Mouse (Mus musculus) liver, postnatal 0 days (tissue): ENCODE data around the gene Btk. TPM values are rescaled to one million over a fixed set of nuclear protein-coding genes. Genes with fewer than 3 reads are reported as not detected.

Experiments used
- ATAC-seq: fragments of 200-750 bp; cut with Nextera tagmentation; 2 replicates; pipeline ENCODE4 v1.8.0; 2017; ENCODE audit warnings: mild to moderate bottlenecking, moderate library complexity
- DNase-seq: peaks from one replicate; pipeline ENCODE4 v3.0.0-alpha.2; 2016
- H3K27ac ChIP-seq: fragments of 300-500 bp; sonication (generic); 2 replicates; pipeline ENCODE4 v1.5.1; 2014; ENCODE audit warnings: antibody characterized with exemption, moderate library complexity, mild to moderate bottlenecking, low read depth
- H3K27me3 ChIP-seq: fragments of 300-500 bp; sonication (generic); 2 replicates; pipeline ENCODE4 v1.6.1; 2014; ENCODE audit warnings: low read length, control low read depth, mixed read lengths; ENCODE audit not compliant: insufficient read depth
- H3K36me3 ChIP-seq: fragments of 300-500 bp; sonication (generic); replicated peaks from 2 replicates; pipeline ENCODE4 v1.6.1; 2014; ENCODE audit warnings: mild to moderate bottlenecking, control low read depth, low read length, moderate library complexity, mixed read lengths; ENCODE audit not compliant: insufficient read depth
- H3K4me1 ChIP-seq: fragments of 300-500 bp; sonication (generic); 2 replicates; pipeline ENCODE4 v1.6.1; 2014; ENCODE audit warnings: antibody characterized with exemption, mild to moderate bottlenecking, control low read depth; ENCODE audit not compliant: insufficient read depth
- H3K4me2 ChIP-seq: fragments of 300-500 bp; sonication (generic); 2 replicates; pipeline ENCODE4 v1.6.1; 2014; ENCODE audit warnings: low read depth, mild to moderate bottlenecking, low read length, moderate library complexity, mixed read lengths
- H3K4me3 ChIP-seq: fragments of 300-500 bp; sonication (generic); 2 replicates; pipeline ENCODE4 v1.5.1; 2014; ENCODE audit warnings: low read depth, low read length
- H3K9ac ChIP-seq: fragments of 300-500 bp; sonication (generic); replicated peaks from 2 replicates; pipeline ENCODE4 v1.6.1; 2014; ENCODE audit warnings: mild to moderate bottlenecking, moderate library complexity
- H3K9me3 ChIP-seq: fragments of 300-500 bp; sonication (generic); 2 replicates; pipeline ENCODE4 v1.6.1; 2016; ENCODE audit warnings: mild to moderate bottlenecking, control low read depth, low read length, mixed read lengths
- CTCF ChIP-seq: sonication (generic); IDR thresholded peaks from 2 replicates; pipeline ENCODE4 v1.5.1; 2016; ENCODE audit warnings: antibody characterized with exemption, low read depth
- EP300 ChIP-seq: IDR thresholded peaks from 2 replicates; pipeline ENCODE4 v1.6.1; 2016; ENCODE audit warnings: antibody characterized with exemption, low read depth, mild to moderate bottlenecking
- WGBS: fragments of 180-500 bp; shearing (Covaris S2); extraction: QIAGEN DNeasy Blood & Tissue Kit; methylation state at CpG from one replicate; pipeline ENCODE4 v1.1.7; 2014; ENCODE audit not compliant: insufficient replicate concordance; 5-methylcytosine and 5-hydroxymethylcytosine counted together
- polyA plus RNA-seq: library from polyadenylated mRNA; unstranded; fragments of >200 nt; fragmentation: Nextera tagmentation; extraction: Ambion mirVana; gene quantifications from 2 replicates; pipeline ENCODE4 v1.2.1, GENCODE M21; 2015

Btk gene
- polyA plus RNA-seq, 1 experiment from 2014 or later: 11.9 TPM

DNA sequence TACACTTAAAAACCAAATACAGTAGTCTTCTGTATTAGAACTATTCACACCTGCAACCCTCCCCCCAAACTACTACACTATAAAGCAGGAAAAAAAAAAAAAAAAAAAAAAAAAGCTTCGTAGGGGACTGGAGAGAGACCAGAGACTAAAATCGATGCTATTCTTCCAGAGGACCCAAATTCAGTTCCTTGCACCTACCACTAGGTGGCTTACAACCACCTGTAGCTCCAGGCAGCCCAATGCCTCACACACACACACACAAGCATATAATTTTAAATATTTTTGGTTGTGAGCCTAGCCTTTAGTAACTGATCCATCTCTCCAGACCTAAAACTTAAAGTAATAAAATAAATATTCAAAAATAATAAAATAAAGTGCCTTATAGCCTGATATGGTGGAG is 73.9 kb downstream of the Btk start:
- DNase-seq: no peak

GRCm38 (mm10) chrX:134507977-134508376 is 75.4 kb downstream of the Btk start:
- ATAC-seq: no peak

More for the DNA sequence above, 73.9 kb downstream of the Btk start:
- Histone ChIP-seq H3K9ac (no peak overlapping the region), H3K36me3 (no peaks in the 10 kb centered on the region), H3K4me1 (no peaks in the 10 kb centered on the region), H3K27me3 (no peaks in the 10 kb centered on the region), H3K27ac (no peak overlapping the region), H3K4me3 (no peak overlapping the region), H3K9me3 (no peaks in the 10 kb centered on the region), H3K4me2 (no peak overlapping the region)
- ATAC-seq: no peak
- 34% methylated on average over 2 of the region's 2 CpGs for WGBS
- TF ChIP-seq CTCF (peak; percentile 60), EP300 (no peak)

GRCm38 (mm10) chrX:134500651-134501050 is 82.7 kb downstream of the Btk start:
- 0 out of 2 replicates have a peak, but pooled peaks cover 3% of the 10 kb centered on the region for H3K27me3 ChIP-seq
- H3K27ac ChIP-seq: no peak overlapping the region
- H3K9ac ChIP-seq: no peak overlapping the region
- TF ChIP-seq CTCF (no peak), EP300 (no peak)
- H3K4me1 ChIP-seq: no peaks in the 10 kb centered on the region
- no peak overlapping the region for H3K4me3 ChIP-seq
- WGBS: 68% methylated on average over 8 of the region's 8 CpGs
- ATAC-seq (no peak), DNase-seq (no peak)
- no peaks in the 10 kb centered on the region for H3K9me3 ChIP-seq
- no peaks in the 10 kb centered on the region for H3K36me3 ChIP-seq
- H3K4me2 ChIP-seq: no peak overlapping the region

More at GRCm38 (mm10) chrX:134507977-134508376, 75.4 kb downstream of the Btk start:
- no peaks in the 10 kb centered on the region for H3K9me3 ChIP-seq
- DNase-seq: no peak
- H3K4me2 ChIP-seq: no peak overlapping the region
- no peak overlapping the region for H3K27ac ChIP-seq
- no peaks in the 10 kb centered on the region for H3K27me3 ChIP-seq
- WGBS: 71% methylated on average over 6 of the region's 6 CpGs
- no peaks in the 10 kb centered on the region for H3K4me1 ChIP-seq
- H3K9ac ChIP-seq: no peak overlapping the region
- TF ChIP-seq CTCF (no peak), EP300 (no peak)
- H3K4me3 ChIP-seq: no peak overlapping the region
- H3K36me3 ChIP-seq: no peaks in the 10 kb centered on the region

Other genes with a start within 250 kb of the Btk start
- gene Drp2, start 179.0 kb downstream of the Btk start, polyA plus RNA-seq: 0.02 and 0.06 TPM in 2 replicates
- gene Taf7l, start 107.1 kb downstream of the Btk start, polyA plus RNA-seq: not detected in 2 replicates
- 106 and 115 TPM in 2 replicates for gene Timm8a1, start 41.7 kb downstream of the Btk start, polyA plus RNA-seq
- 306 and 323 TPM in 2 replicates for gene Rpl36a, start 2.1 kb upstream of the Btk start, polyA plus RNA-seq
- 2.8 and 3.2 TPM in 2 replicates for gene Gla, start 17.6 kb upstream of the Btk start, polyA plus RNA-seq
- gene Hnrnph2, start 17.6 kb upstream of the Btk start, polyA plus RNA-seq: 50.6 and 55.7 TPM in 2 replicates
- gene Armcx4, start 102.9 kb upstream of the Btk start, polyA plus RNA-seq: 0.46 and 0.61 TPM in 2 replicates
- gene Armcx1, start 134.4 kb upstream of the Btk start, polyA plus RNA-seq: 3.8 and 3.9 TPM in 2 replicates
- 2.6 and 3.0 TPM in 2 replicates for gene Armcx6, start 167.8 kb upstream of the Btk start, polyA plus RNA-seq
- 10.8 and 12.0 TPM in 2 replicates for gene Armcx3, start 173.0 kb upstream of the Btk start, polyA plus RNA-seq
- 3.6 and 4.0 TPM in 2 replicates for gene Armcx2, start 225.7 kb upstream of the Btk start, polyA plus RNA-seq